In genomic region chr14:45462875-45463475, GRCm38 (mm10) we compare ENCODE assay signal across 9 mouse cellular contexts. TPM values are rescaled to one million over a fixed set of nuclear protein-coding genes. Genes with fewer than 3 reads are reported as not detected.
A peak's percentile ranks its signal among the peaks of the same experiment; 100 is the strongest.
DNase-seq lines count a peak whose midpoint lies in the region; ATAC-seq and TF ChIP-seq lines count a peak whose summit lies in the region.
"Had no signal": no experiment of that assay in that cellular context is flagged by ENCODE, and none has a peak within 500 bp of the region (broad histone marks: within the 10 kb centered on the region; RNA-seq: fewer than 3 reads in every experiment).

No protein-coding gene starts in this region.

- peaks cover 77% of the 10 kb centered on the region for H3K36me3 ChIP-seq in liver, adult 2 months (ENCODE audit: control insufficient read depth, insufficient read depth, low read length)
- H3K36me3 ChIP-seq in forebrain, embryonic 13.5 days (ENCODE audit: poor library complexity, severe bottlenecking), result peaks cover 66% of the 10 kb centered on the region
- H3K36me3 ChIP-seq in intestine, postnatal 0 days (ENCODE audit: control insufficient read depth, insufficient read depth), result peaks cover 54% of the 10 kb centered on the region; the same call in 1 of the 2 replicates

- peaks cover 5% of the 10 kb centered on the region; the same call in 1 of the 2 replicates for H3K79me2 ChIP-seq in liver, adult 2 months (ENCODE audit: control insufficient read depth, insufficient read depth, low read length)

- TF ChIP-seq POLR2A in liver, adult 2 months (IDR thresholded peaks at IDR 0.05; ENCODE audit: extremely low read depth, insufficient read depth, low read length), result no peak

- peak overlapping the region; percentile 16; the same call in 1 of the 2 replicates for H3K4me2 ChIP-seq in forebrain, embryonic 13.5 days
- no peak overlapping the region; the same call in 1 of the 2 replicates for H3K4me2 ChIP-seq in intestine, postnatal 0 days (replicated peaks; ENCODE audit: low read depth)

- no peaks in the 10 kb centered on the region for H3K27me3 ChIP-seq in liver, adult 2 months (ENCODE audit: control insufficient read depth, insufficient read depth, low read length)
- H3K27me3 ChIP-seq in forebrain, embryonic 13.5 days, result no peaks in the 10 kb centered on the region
- H3K27me3 ChIP-seq in intestine, postnatal 0 days (replicated peaks; ENCODE audit: control insufficient read depth, insufficient read depth, low read length), result no peaks in the 10 kb centered on the region

- H3K9me3 ChIP-seq in forebrain, embryonic 13.5 days (replicated peaks), result no peaks in the 10 kb centered on the region
- H3K9me3 ChIP-seq in intestine, postnatal 0 days (ENCODE audit: control insufficient read depth), result no peaks in the 10 kb centered on the region

- H3K4me1 ChIP-seq in liver, adult 2 months (ENCODE audit: control insufficient read depth, insufficient read depth, low read length), result peaks cover 4% of the 10 kb centered on the region; the same call in 1 of the 2 replicates
- peaks cover 16% of the 10 kb centered on the region for H3K4me1 ChIP-seq in forebrain, embryonic 13.5 days
- peaks cover 6% of the 10 kb centered on the region for H3K4me1 ChIP-seq in intestine, postnatal 0 days (replicated peaks; ENCODE audit: control insufficient read depth, insufficient read depth, low read length)

- H3K27ac ChIP-seq in liver, adult 2 months (replicated peaks; ENCODE audit: insufficient read depth, low read depth, low read length), result peak overlapping the region; percentile 46
- peak overlapping the region; percentile 81 for H3K27ac ChIP-seq in forebrain, embryonic 13.5 days
- H3K27ac ChIP-seq in intestine, postnatal 0 days (ENCODE audit: low read depth, low read length), result peak overlapping the region; percentile 60; the same call in 1 of the 2 replicates

- H3K9ac ChIP-seq in liver, adult 2 months (ENCODE audit: low read depth, low read length), result no peak overlapping the region
- H3K9ac ChIP-seq in forebrain, embryonic 13.5 days, result no peak overlapping the region; the same call in 1 of the 2 replicates
- no peak overlapping the region for H3K9ac ChIP-seq in intestine, postnatal 0 days (ENCODE audit: low read depth, low read length)

- 82% methylated on average over 10 of the region's 10 CpGs for WGBS in liver, adult 2 months
- 29% methylated on average over 10 of the region's 10 CpGs for WGBS in forebrain, embryonic 13.5 days
- WGBS in intestine, postnatal 0 days, result 78% methylated on average over 10 of the region's 10 CpGs

- peak; percentile 38 for ATAC-seq in forebrain, embryonic 13.5 days
- ATAC-seq in intestine, postnatal 0 days, result no peak
- ATAC-seq in erythroblast, adult 5-6 weeks (replicated peaks; ENCODE audit: low FRiP score, poor library complexity, severe bottlenecking), result no peak

- no peak overlapping the region for H3K4me3 ChIP-seq in liver, adult 2 months (ENCODE audit: insufficient read depth, low read depth, low read length)
- H3K4me3 ChIP-seq in forebrain, embryonic 13.5 days, result no peak overlapping the region
- no peak overlapping the region for H3K4me3 ChIP-seq in intestine, postnatal 0 days (ENCODE audit: low read depth, low read length)

- no peak for DNase-seq in liver, adult 2 months (ENCODE audit: extremely low read depth, low read depth, low spot score)
- DNase-seq in liver, result no peak
- peak; percentile 63 for DNase-seq in retina, embryonic 14.5 days (ENCODE audit: low spot score)
- DNase-seq in right cerebral cortex, postnatal 36 days (ENCODE audit: low spot score in 2 of 2), result no peak
- DNase-seq in urinary bladder, adult 18-20 months (ENCODE audit: low spot score in 2 of 2), result no peak
- DNase-seq: thymus, postnatal 25 days had no signal

- no peak for TF ChIP-seq CTCF in liver, adult 2 months (IDR thresholded peaks at IDR 0.05; ENCODE audit: low read depth, low read length)
- TF ChIP-seq CTCF in intestine, postnatal 0 days (IDR thresholded peaks at IDR 0.05; ENCODE audit: low read depth), result no peak

RNA-seq across cellular contexts. Expression of gene Gnpnat1, which starts 58.3 kb away (rescaled TPM):
- 115 and 121 TPM in 2 replicates for total RNA-seq in liver, adult 2 months (2014; rRNA removed)
- polyA plus RNA-seq in liver, adult 2 months (2012; rRNA removed), result 23.5 and 30.6 TPM in 2 replicates
- polyA plus RNA-seq in forebrain, embryonic 13.5 days (2015; fragmentation: Nextera tagmentation; extraction: Ambion mirVana), result 24.1 and 25.0 TPM in 2 replicates
- polyA plus RNA-seq in intestine, postnatal 0 days (2015; fragmentation: Nextera tagmentation; extraction: Ambion mirVana), result 37.8 and 40.9 TPM in 2 replicates
- 3.1 and 22.6 TPM in 2 replicates for total RNA-seq in erythroblast, adult 5-6 weeks (2015; ENCODE audit: low replicate concordance)
- 5.4 and 9.2 TPM in 2 replicates for total RNA-seq in erythroblast, adult 5-6 weeks (2017; ENCODE audit: low replicate concordance)
